ENCODE assay signal across 17 mouse cellular contexts in genomic region chr16:41612229-41612628, GRCm38 (mm10).
"Had no signal": no experiment of that assay in that cellular context is flagged by ENCODE, and none has a peak within 500 bp of the region (broad histone marks: within the 10 kb centered on the region; RNA-seq: fewer than 3 reads in every experiment).

No protein-coding gene starts in this region.

- H3K27ac ChIP-seq: lung, embryonic 15.5 days; macrophage; midbrain, embryonic 12.5 days; midbrain, embryonic 15.5 days; neural tube, embryonic 12.5 days; stomach, embryonic 15.5 days; stomach, postnatal 0 days had no signal

- H3K4me1 ChIP-seq: lung, embryonic 15.5 days; megakaryocyte, embryonic 14.5 days; midbrain, embryonic 12.5 days; midbrain, embryonic 15.5 days; neural tube, embryonic 12.5 days; stomach, embryonic 15.5 days had no signal

- H3K9ac ChIP-seq: liver, postnatal 0 days; lung, embryonic 15.5 days; midbrain, embryonic 12.5 days; midbrain, embryonic 15.5 days; neural tube, embryonic 12.5 days; stomach, embryonic 15.5 days had no signal

- H3K4me3 ChIP-seq: lung, embryonic 15.5 days; megakaryocyte, embryonic 14.5 days; midbrain, embryonic 12.5 days; midbrain, embryonic 15.5 days; neural tube, embryonic 12.5 days; stomach, embryonic 15.5 days had no signal

- DNase-seq: liver, postnatal 0 days; lung, adult 2 months; lung, postnatal 14 days; lung, postnatal 36 days; right cerebral cortex, postnatal 14 days; thymus, adult 2 months; thymus, postnatal 25 days; thymus, postnatal 4 days had no signal

- H3K9me3 ChIP-seq: lung, embryonic 15.5 days; midbrain, embryonic 12.5 days; midbrain, embryonic 15.5 days; neural tube, embryonic 12.5 days; stomach, embryonic 15.5 days had no signal

- ATAC-seq: liver, postnatal 0 days; lung, postnatal 0 days; midbrain, embryonic 15.5 days had no signal

- H3K36me3 ChIP-seq: lung, embryonic 15.5 days; midbrain, embryonic 12.5 days; midbrain, embryonic 15.5 days; neural tube, embryonic 12.5 days; stomach, embryonic 15.5 days had no signal

- H3K4me2 ChIP-seq: lung, embryonic 15.5 days; midbrain, embryonic 12.5 days; midbrain, embryonic 15.5 days; neural tube, embryonic 12.5 days; stomach, embryonic 15.5 days had no signal

- H3K27me3 ChIP-seq: lung, embryonic 15.5 days; megakaryocyte, embryonic 14.5 days; midbrain, embryonic 12.5 days; midbrain, embryonic 15.5 days; neural tube, embryonic 12.5 days; stomach, embryonic 15.5 days had no signal
